Mouse (Mus musculus) hematopoietic stem cell, adult 5-6 weeks (primary cell): Measurements from ENCODE around the gene Mns1. TPM values are rescaled to one million over a fixed set of nuclear protein-coding genes. Genes with fewer than 3 reads are reported as not detected.

Experiments
- ATAC-seq, 2 experiments: fragments of 125-278 bp in 1 of 2; replicated peaks in 1 of 2; 2 replicates each; pipeline ENCODE4 v1.8.0; 2016 to 2017; ENCODE audit warnings: inconsistent platforms in 2 of 2, mild to moderate bottlenecking in 2 of 2, moderate number of reproducible peaks in 2 of 2, low read depth in 1 of 2, moderate TSS enrichment in 1 of 2; ENCODE audit not compliant: low FRiP score in 2 of 2, poor library complexity in 2 of 2, severe bottlenecking in 2 of 2, insufficient read depth in 1 of 2, low TSS enrichment in 1 of 2
- total RNA-seq: library from RNA; stranded (forward); fragments of 172-1452, 232-1000 nt; gene quantifications from 2 replicates; pipeline ENCODE4 v1.2.3, GENCODE M21; 2017

The Mns1 gene
- total RNA-seq, 1 experiment from 2014 or later = 134 TPM

DNA sequence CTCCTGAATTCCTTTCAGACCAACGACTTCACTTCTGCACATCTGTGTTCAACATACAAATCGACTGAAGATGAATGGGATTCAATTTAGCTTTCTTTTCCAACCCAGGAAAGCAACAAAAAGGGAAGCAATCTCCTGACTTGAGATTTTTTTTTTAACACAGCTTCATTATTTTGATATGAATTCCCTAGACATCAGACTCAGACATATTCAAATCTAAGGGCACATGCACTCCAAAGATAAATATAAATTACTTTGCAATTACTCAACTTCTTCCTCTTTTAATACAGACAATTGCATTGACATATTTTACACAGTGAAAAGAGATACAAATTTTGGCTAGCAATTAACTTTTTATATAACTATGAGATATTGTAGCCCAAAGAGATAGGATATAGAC is 58.9 kb downstream of the Mns1 start:
- no peak for ATAC-seq

DNA sequence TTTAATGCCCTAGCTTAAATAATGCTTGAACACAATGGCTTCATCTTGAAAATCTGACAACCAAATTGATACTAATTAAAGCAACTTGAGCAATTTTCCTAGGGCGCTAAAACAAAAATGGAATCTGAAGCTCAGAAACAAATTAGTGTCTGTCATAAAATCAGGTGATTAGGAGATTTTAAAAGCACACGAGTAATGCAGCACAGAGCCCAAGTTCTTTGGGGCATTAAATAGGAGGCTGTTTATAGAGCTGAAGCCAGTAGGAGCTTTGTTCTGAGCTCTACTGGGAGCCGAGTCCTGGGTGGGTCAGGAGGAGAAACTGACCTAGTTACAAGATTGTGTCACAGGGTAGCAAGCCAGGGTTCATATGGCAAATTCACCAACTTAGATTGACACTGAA is 59.4 kb downstream of the Mns1 start:
- ATAC-seq = no peak

Other genes starting within 250 kb of the Mns1 start
- gene Zfp280d, start 163.2 kb upstream of the Mns1 start, total RNA-seq = 95.1 and 96.4 TPM in 2 replicates
- gene Tex9, start 54.2 kb downstream of the Mns1 start, total RNA-seq = 45.7 and 71.1 TPM in 2 replicates
- 38.4 and 43.1 TPM in 2 replicates for gene Rfx7, start 94.2 kb downstream of the Mns1 start, total RNA-seq
- gene Nedd4, start 224.3 kb downstream of the Mns1 start, total RNA-seq = 281 and 419 TPM in 2 replicates